Mouse (Mus musculus) lung, postnatal 0 days (tissue): ENCODE results near the gene Zbtb17.

Source experiments
- CTCF ChIP-seq: IDR thresholded peaks from 2 replicates; pipeline ENCODE4 v1.5.1; 2016; ENCODE audit warnings: antibody characterized with exemption, mild to moderate bottlenecking
- EP300 ChIP-seq: IDR thresholded peaks from 2 replicates; pipeline ENCODE4 v1.6.1; 2016; ENCODE audit warnings: antibody characterized with exemption, mild to moderate bottlenecking, control low read depth

- no peak for TF ChIP-seq CTCF
- TF ChIP-seq EP300 = no peak
Measured at GRCm38 (mm10) chr4:141433191-141433590, 11.3 kb upstream of the Zbtb17 start.
